8 mouse cellular contexts compared by ENCODE assay signal in genomic region chr2:92459141-92459920, GRCm38 (mm10). TPM values are rescaled to one million over a fixed set of nuclear protein-coding genes. Genes with fewer than 3 reads are reported as not detected.
DNase-seq lines count a peak whose midpoint lies in the region; ATAC-seq lines count a peak whose summit lies in the region.

No protein-coding gene starts in this region.

- ATAC-seq in activated CD4-positive, CD25-positive, alpha-beta regulatory T cell, adult 4 months, result peak; percentile 82
- ATAC-seq in hindbrain, embryonic 15.5 days (ENCODE audit: low FRiP score, low read depth), result peak; percentile 89
- ATAC-seq in megakaryocyte, adult 5-6 weeks (ENCODE audit: poor library complexity, severe bottlenecking), result peak; percentile 85

- under 1% methylated on average over 54 of the region's 55 CpGs for WGBS in hindbrain, embryonic 15.5 days

- peak overlapping the region; percentile 91 for H3K4me3 ChIP-seq in hindbrain, embryonic 15.5 days

- peak overlapping the region; percentile 72 for H3K9ac ChIP-seq in hindbrain, embryonic 15.5 days

- peaks cover 52% of the 10 kb centered on the region for H3K4me1 ChIP-seq in hindbrain, embryonic 15.5 days (replicated peaks)

- peak overlapping the region; percentile 77 for H3K27ac ChIP-seq in hindbrain, embryonic 15.5 days (replicated peaks)

- 0 out of 2 replicates have a peak, but pooled peaks cover 2% of the 10 kb centered on the region for H3K36me3 ChIP-seq in hindbrain, embryonic 15.5 days

- peaks cover 7% of the 10 kb centered on the region; the same call in 1 of the 2 replicates for H3K27me3 ChIP-seq in hindbrain, embryonic 15.5 days

- H3K9me3 ChIP-seq in hindbrain, embryonic 15.5 days, result no peaks in the 10 kb centered on the region

- H3K4me2 ChIP-seq in hindbrain, embryonic 15.5 days, result peak overlapping the region; percentile 96

- peak; percentile 80 to 83 for DNase-seq in cerebellum, postnatal 36 days
- peak; percentile 84 for DNase-seq in frontal cortex, postnatal 36 days (ENCODE audit: low spot score in 2 of 2)
- peak; percentile 70 to 73 for DNase-seq in left cerebral cortex, adult 8-10 months (ENCODE audit: low spot score in 2 of 2)
- DNase-seq in right cerebral cortex, adult 18-20 months, result peak; percentile 88
- peak; percentile 84 for DNase-seq in urinary bladder, postnatal 14 days (ENCODE audit: low spot score)

RNA-seq across cellular contexts. Expression of gene Slc35c1, which starts 1.0 kb away (rescaled TPM):
- 10 to 100 TPM; 36.6 to 47.3 TPM for polyA plus RNA-seq in activated CD4-positive, CD25-positive, alpha-beta regulatory T cell, adult 4 months (2017; shearing (Covaris generic))
- 15.4 and 20.1 TPM in 2 replicates for polyA plus RNA-seq in hindbrain, embryonic 15.5 days (2015; fragmentation: Nextera tagmentation; extraction: Ambion mirVana)
- total RNA-seq in left cerebral cortex, adult 8-10 months (2022), result 10 to 100 TPM; 15.3 to 18.1 (median 16.3) TPM
- total RNA-seq in megakaryocyte, adult 5-6 weeks (2015), result 82.5 and 84.8 TPM in 2 replicates
- total RNA-seq in megakaryocyte, adult 5-6 weeks (2017), result 28.7 and 42.0 TPM in 2 replicates

RNA-seq across cellular contexts. Expression of gene Cry2, which starts 25.5 kb away (rescaled TPM):
- polyA plus RNA-seq in activated CD4-positive, CD25-positive, alpha-beta regulatory T cell, adult 4 months (2017; shearing (Covaris generic)), result 1 to 10 TPM; 4.2 to 6.3 TPM
- 41.1 and 47.9 TPM in 2 replicates for polyA plus RNA-seq in hindbrain, embryonic 15.5 days (2015; fragmentation: Nextera tagmentation; extraction: Ambion mirVana)
- 100 to 1,000 TPM; 121 to 130 (median 128) TPM for total RNA-seq in left cerebral cortex, adult 8-10 months (2022)
- total RNA-seq in megakaryocyte, adult 5-6 weeks (2015), result 3.5 and 4.1 TPM in 2 replicates
- 3.2 and 4.3 TPM in 2 replicates for total RNA-seq in megakaryocyte, adult 5-6 weeks (2017)

RNA-seq across cellular contexts. Expression of gene Mapk8ip1, which starts 58.3 kb away (rescaled TPM):
- polyA plus RNA-seq in activated CD4-positive, CD25-positive, alpha-beta regulatory T cell, adult 4 months (2017; shearing (Covaris generic)), result under 1 TPM; 0.36 to 0.45 TPM
- polyA plus RNA-seq in hindbrain, embryonic 15.5 days (2015; fragmentation: Nextera tagmentation; extraction: Ambion mirVana), result 162 and 178 TPM in 2 replicates
- 100 to 1,000 TPM; 328 to 363 (median 345) TPM for total RNA-seq in left cerebral cortex, adult 8-10 months (2022)
- total RNA-seq in megakaryocyte, adult 5-6 weeks (2015), result not detected in 2 replicates
- total RNA-seq in megakaryocyte, adult 5-6 weeks (2017), result 0.04 TPM in 1 of 2 replicates, not detected in the other

Comparison
In these comparisons a context has a peak if more than half of its experiments do, and no peak if none do; other contexts are left out.
1. Peak in every context shown above with its lines: DNase-seq, ATAC-seq, H3K4me3 ChIP-seq and H3K27ac ChIP-seq.
2. RNA of gene Cry2, which starts 25.5 kb away (total RNA-seq): 121 to 130 TPM in left cerebral cortex, adult 8-10 months; 3.2 to 4.3 TPM in megakaryocyte, adult 5-6 weeks; every median in the first group is over 10 times any median in the second.
3. RNA of gene Mapk8ip1, which starts 58.3 kb away (total RNA-seq): 328 to 363 TPM in left cerebral cortex, adult 8-10 months; 0.04 TPM in megakaryocyte, adult 5-6 weeks; every median in the first group is over 100 times any median in the second.